Mouse (Mus musculus): ENCODE measurements at regions not wholly inside any gene's neighbourhood (a gene's known extent, or its start where the extent isn't known, plus 50 kb on each side); places are given as distances from the start of the nearest gene placed in this dataset.
A peak's percentile ranks its signal among the peaks of the same experiment; 100 is the strongest.

- DNase-seq (ENCODE audit: inconsistent age in 2 of 2, low spot score in 1 of 2) = no peak
These were observed 78.3 kb upstream of the Zc3h12c start for GRCm38 (mm10) chr9:52246712-52247111.

DNA sequence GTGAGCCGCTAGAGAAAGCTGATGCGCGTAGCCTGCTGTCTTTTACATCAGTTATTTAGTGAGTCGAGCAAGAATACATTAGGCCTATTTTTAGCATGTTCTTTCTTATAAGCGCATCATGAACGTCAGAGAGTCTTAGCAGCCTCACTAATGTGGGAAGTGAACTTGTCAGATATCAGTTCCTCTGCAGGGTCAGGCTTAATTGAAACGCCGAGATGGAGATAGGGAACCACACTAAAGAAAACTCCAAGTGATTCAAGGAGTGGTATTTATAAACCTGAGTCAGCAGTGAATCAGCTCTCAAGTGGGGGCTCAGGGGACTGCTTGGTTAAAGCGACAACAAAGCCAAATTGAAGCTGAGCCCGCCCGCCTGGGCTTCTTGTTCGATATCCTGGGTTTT, 75.7 kb upstream of the Zc3h12c start:
- DNase-seq (ENCODE audit: inconsistent age in 2 of 2, low spot score in 1 of 2) = peak in 1 of 2 experiments; percentile 11

DNA sequence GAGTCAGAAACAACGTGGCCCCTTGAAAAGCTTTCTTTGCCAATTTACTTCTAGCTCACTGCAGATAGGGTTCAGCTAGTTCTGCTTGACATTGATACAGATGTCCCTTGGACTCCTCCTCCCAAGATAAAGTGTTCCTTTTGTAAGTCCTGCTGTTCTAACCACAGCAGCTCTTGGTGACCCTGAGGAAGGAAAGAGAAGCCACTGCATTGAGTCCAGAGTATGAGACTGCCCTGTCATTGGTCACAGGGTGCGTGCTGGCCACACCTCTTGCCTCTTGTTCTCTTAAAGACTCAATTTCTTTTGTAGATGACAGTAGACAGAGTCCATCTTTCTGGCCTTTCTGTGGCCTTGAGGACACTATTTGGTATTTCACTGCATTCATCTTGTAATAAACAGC, 74.7 kb upstream of the Zc3h12c start:
- DNase-seq (ENCODE audit: inconsistent age in 2 of 2, low spot score in 1 of 2) = peak; percentile 10 to 39

DNA sequence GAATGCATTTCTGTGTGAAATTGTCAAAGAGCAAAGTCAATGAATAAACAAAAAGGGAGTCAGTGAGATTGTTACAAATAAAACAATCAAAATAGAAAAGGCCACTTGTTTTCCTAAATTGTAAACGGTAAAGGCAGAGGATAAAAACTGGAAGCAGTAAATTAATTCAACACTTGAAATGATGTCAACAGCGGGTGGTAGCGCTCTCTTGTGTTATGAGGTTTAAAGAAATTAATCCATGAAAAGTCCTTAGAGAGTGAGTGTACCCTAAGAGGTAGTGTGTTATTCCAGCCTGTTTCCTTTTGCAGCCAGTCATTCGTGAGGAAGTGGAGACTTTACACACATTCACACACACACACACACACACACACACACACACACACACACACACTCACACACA, 73.2 kb upstream of the Zc3h12c start:
- DNase-seq (ENCODE audit: inconsistent age in 2 of 2, low spot score in 1 of 2) = no peak

DNA sequence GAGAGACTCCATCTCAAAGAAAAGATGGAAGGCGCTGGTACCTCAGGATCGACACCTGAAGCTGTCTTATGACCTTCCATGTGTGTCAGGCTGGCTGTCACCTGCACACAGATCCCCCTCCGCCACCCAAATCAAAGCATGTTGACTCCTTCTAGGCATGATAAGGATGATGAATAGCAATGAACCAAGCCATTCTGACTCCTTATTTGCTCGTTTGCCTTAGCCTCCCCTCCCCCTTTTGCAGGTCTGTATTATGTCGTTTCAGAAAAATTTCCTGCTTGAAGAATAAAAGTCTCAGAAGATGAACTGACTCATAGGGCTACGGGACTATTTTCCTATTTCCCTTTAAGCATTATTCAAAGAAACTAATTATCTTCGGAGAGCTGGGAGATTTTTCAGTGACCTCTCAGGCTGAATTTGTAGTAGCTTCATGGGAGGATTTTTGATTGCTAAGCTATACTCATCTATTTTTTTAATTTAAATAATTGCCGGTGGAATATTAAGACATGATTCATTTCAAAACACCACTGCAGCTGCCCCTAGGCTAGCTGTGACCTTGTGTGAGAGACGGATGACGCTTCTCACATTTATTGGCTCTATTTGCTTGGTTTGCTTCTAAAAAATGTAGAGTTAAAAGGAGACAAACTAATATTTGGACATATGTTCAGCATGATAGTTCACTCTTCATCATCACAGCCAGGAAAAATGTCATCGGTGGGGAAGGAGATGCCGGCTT, 72.4 kb upstream of the Zc3h12c start:
- peak in 1 of 2 experiments; percentile 57 for DNase-seq (ENCODE audit: inconsistent age in 2 of 2, low spot score in 1 of 2)

DNA sequence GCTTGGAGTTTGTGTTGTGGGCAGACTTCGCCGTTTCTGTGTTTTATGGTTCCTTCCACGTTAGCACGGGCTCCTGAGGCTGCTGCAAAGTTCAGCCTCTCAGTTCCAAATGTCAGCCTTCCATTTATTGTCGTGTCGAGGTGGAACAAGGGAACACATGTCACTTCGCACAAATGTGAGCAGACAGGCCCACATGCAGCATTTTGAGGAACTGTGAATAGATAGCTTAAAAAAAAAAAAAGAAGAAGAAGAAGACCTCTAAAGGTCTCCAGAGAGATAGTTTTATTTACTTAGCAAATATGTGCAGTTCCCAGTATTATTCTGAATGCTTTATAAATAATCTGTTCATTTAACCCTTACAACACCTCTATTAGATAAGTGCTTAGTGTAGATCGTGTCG, 66.4 kb upstream of the Zc3h12c start:
- DNase-seq (ENCODE audit: inconsistent age in 2 of 2, low spot score in 1 of 2) = no peak

DNA sequence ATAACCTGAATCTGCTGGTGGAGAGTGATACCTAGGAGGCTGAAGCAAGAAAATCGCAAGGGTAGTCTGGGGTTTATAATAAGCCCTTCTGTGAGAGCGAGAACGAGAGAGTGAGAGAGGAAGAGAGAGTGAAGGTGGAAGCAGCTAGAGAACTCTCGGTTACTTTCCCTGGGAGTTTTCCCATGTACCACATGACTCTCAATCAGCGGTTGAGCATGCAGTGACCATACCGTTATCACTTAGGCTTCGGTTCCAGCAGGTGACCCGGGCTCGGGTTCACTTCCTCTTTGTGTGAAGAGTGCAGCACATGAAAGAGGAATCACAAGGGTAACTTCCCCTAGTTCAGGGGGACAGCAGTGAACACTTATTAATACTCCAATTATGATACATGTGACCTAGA, 61.2 kb upstream of the Zc3h12c start:
- no peak for DNase-seq (ENCODE audit: inconsistent age in 2 of 2, low spot score in 1 of 2)

DNA sequence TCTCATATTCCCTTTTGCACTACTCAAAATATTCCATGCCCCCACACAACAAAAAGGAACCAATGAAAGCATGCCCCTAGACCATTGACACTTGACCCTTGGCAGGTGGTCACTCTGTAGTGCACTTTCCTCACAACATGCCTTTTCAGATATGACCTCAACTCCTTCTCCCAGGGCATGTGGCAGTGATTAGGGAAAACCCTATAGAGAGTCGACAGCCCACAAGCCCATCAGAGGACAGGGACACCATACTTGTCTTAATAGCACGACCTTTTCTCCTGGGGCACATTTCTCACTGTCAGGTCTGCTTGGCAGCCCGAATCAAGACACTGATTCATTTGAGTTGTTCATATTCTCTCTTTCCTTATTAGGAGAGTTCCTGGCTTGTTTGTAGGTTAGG, 57.3 kb upstream of the Zc3h12c start:
- DNase-seq (ENCODE audit: inconsistent age in 2 of 2, low spot score in 1 of 2) = no peak

- no peak for DNase-seq (ENCODE audit: inconsistent age in 2 of 2, low spot score in 1 of 2)
These were observed 55.2 kb upstream of the Zc3h12c start for GRCm38 (mm10) chr9:52223509-52224113.
